Mouse (Mus musculus) cerebellum, postnatal 14 days (tissue): ENCODE measurements at regions not wholly inside any gene's neighbourhood (a gene's known extent, or its start where the extent isn't known, plus 50 kb on each side); places are given as distances from the start of the nearest gene placed in this dataset.

Experiments
- DNase-seq, 2 experiments: peaks; one replicate each; pipeline ENCODE4 v3.0.0; 2021; ENCODE audit warnings: mixed read lengths in 2 of 2

DNA sequence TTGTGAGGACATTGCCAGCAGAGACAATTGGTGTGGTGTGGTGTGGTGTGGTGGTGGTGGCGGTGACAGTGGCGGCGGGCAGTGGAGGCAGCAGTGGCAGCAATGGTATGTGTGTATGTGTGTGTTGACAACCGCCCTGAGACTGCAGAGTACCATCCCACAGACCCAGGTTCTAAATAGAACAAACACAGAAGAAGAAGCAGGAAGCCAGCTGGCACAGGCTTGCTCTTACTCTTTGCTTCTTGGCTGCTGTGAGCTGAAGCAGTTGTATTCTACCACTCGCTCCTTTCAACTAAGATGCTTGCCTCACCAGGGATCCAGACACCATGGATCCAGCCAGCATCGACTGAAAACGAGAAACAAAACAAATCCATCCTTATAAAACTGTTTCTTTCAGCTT lies 334.2 kb downstream of the Adgrl2 start:
- no peak for DNase-seq

- no peak for DNase-seq
These were observed 340.1 kb downstream of the Adgrl2 start for GRCm38 (mm10) chr3:148650241-148650640.

DNA sequence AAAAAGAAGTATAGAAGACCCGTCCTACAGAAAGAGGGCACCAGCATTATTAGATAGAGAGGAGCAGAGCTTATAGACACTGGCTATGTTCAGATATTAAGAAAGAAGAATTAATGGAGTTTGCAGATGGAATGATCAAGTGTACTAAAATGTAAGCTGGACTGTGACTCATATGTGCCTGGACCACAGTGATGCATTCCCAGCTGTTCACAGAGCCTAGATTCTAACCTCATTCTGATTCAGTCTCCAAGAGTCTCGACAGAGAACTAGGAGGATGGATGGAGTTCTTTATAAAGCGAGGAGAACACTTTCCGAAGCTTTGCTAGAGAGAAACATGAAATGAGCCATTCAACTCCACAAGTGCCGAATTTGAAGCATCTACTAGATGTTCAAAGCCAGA lies 345.4 kb downstream of the Adgrl2 start:
- DNase-seq = no peak

DNA sequence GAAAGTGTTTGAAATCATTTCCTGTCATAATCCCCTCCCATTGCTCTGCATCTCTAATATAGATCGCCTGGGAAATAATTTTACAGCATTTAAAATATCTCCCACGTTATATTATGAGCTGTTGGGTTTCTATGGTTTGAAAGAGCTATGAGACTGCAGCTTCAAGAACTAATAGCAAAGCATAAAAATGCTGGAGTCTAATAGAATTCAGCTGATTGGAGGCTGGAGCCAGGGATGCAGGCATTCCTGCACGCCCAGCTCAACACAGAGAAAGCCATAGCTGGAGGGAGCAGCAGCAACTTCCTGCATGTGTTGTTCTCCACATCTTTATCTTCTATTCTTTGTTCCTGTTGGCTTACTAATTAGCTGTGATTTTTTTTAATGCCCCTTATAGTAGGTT lies 348.8 kb downstream of the Adgrl2 start:
- no peak for DNase-seq

DNA sequence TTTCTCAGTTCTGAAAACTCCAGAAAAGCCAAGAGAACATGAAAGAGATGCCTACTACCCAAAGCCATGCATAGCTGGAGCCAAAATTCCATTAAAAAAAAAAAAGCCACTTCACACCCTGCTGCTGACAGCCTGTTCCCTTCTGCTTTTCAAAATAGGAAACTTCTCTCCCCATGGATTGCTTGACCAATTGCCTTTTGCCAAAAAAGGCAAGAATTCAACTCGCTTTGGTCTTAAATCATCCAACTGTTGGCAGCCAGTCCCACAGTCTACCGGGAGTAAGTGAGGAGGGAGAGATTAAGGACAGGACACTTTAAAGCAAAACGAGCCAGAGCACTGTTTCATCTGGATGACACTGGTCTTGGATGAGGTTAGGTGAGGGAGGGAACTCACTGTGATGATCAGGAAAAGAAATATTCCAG lies 349.7 kb downstream of the Adgrl2 start:
- DNase-seq = peak in 1 of 2 experiments; percentile 23

GRCm38 (mm10) chr3:148635101-148635500 lies 355.3 kb downstream of the Adgrl2 start:
- no peak for DNase-seq

DNA sequence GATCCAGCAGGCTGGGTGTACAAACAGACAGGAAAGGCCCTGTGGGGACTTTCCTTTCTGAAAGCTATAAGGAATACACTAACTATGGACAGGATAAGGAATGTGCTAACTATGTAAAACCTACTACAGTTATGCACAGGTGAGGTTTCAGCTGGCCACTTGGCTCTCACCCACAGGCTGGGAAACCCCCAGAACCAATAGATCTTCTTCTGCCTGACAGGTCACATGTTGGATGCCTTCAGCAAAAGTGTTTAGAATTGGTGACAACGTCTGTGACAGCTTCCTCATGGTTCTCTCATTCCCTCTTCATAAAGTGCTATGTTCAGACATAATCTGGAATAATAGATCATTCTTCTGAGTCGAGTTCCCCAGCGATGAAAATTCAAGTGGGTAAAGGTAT lies 356.0 kb downstream of the Adgrl2 start:
- no peak for DNase-seq

DNA sequence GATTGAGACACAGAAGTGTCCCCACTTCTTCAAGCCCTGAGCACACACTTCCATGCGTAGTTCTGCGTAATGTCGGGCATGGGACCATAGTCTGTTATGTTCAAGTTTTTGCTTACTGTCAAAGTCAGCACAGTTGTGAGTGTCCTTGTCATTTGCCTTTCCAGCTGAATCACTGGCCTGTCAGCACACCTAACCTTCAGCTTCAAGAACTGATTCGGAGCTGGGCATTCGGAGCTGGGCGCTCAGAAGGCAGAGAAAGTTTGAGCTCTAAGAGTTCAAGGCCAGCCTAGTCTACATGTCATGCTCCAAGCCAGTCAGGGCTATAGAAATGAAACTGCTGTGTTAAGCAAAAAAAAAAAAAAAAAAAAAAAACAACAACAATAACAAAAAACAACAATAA lies 357.1 kb downstream of the Adgrl2 start:
- no peak for DNase-seq

GRCm38 (mm10) chr3:148632449-148632848 lies 357.9 kb downstream of the Adgrl2 start:
- no peak for DNase-seq

- DNase-seq = no peak
These were observed 358.8 kb downstream of the Adgrl2 start for GRCm38 (mm10) chr3:148631415-148632192.

GRCm38 (mm10) chr3:148630865-148631264 lies 359.5 kb downstream of the Adgrl2 start:
- peak; percentile 20 to 32 for DNase-seq

DNA sequence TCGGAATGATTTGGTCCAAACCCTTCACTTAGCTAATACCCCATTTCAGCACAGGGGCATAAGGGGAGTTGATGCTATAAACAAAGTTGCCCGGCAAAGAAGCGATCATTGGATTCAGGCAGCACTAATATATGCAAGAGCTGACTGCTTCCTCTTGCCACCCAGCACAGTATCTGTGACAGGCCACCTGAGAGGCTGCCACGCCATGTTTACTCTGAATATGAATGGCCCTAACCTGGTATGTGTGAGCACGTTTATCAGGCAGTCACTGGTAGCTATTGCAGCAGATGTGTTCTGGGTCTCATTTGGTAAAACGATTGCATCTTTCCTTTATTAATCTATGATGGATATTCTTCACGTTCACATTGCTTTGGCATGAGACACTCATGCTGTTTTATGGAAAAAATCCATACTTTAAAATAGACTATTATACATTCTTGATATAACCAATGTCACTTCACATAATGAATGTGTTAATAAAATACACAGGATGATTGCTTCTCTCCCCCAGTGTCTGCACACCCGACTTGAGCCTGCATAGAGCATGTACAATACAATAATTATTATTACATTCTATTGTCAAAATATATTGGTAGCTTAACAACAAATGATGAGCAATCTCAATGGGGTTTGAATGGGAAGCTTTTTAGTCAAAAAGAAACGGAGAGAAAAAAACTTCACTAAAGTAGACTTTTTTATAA lies 375.2 kb downstream of the Adgrl2 start:
- DNase-seq = no peak

DNA sequence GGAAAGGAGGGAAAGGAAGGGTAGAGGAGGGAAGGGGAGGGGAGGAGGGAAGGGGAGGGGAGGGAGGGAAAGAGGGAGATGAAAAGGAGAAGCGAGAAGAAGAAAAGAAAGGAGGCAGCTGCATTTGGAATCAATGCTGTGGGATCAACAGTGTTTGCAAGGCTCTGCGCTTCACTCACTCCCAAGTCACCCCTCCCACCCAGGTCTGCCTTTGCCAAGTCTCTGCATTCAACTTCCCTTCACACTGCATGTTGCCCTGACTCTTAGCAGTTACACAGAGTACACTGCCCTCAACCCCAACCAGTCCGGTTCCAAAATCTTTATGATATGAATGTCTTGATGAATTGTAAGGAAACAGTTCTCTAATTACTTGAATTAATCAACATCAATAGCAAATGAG lies 376.9 kb downstream of the Adgrl2 start:
- no peak for DNase-seq

DNA sequence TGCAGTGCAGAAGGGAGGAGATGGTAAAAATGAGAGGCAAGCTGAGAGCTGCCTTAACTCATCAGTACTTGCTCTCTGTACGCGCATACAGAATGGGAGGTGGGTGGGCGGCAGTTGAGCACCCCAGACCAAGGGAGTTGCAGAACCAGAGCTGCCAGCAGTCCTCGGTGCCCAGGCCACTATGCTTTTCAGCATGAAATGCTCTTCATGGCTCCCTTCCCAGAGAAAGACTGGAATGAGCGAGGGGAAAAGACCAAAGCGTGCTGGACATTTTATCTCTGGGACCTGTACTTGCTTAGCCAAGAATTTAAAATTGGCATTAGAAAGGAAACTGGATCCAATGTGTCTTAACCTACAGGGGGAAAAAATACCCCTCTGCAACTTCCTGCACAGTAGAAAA lies 387.1 kb downstream of the Adgrl2 start:
- peak; percentile 16 to 40 for DNase-seq

DNA sequence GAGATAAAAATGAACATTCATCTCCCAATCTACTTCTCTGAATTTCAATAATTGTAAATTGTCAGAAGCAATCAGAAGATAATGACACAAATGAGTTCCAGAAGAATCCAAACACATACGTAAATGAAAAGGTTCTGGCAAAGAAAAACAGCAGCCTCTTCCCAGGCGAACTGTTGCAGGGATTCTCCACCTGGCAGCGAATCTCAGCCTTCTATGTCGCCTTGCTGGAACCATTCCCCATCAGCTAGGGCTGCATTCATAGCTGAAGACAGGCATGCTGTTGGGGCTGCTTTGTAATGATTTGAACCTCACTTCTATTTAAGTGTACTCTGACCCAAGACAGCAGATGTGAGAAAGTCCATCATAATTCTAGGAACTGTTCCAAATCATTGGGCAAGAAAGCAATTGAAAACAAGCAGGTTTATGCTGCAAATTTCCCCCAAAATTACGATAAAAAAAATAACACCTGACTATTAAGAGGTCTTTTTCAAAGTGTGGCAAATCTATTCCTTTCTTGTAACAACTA lies 387.6 kb downstream of the Adgrl2 start:
- peak; percentile 40 to 55 for DNase-seq

DNA sequence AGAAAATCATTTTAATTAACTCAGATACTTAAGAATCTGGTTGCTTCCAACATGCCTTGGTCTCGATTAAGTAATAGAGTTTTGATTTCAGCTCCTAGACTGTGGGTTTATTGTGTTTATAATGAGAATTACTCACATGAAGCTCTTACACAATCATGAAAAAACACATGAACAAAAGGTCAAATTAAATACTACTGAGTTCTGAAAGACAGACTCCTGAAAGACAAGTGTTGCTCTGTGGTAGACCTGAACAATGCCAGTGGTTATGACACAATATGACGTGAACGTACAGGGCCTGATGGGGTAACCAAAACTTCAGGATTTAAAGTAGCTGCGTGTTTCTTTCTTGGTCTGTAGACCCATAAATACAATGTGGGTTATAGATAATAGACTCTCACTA lies 394.8 kb downstream of the Adgrl2 start:
- DNase-seq = no peak

DNA sequence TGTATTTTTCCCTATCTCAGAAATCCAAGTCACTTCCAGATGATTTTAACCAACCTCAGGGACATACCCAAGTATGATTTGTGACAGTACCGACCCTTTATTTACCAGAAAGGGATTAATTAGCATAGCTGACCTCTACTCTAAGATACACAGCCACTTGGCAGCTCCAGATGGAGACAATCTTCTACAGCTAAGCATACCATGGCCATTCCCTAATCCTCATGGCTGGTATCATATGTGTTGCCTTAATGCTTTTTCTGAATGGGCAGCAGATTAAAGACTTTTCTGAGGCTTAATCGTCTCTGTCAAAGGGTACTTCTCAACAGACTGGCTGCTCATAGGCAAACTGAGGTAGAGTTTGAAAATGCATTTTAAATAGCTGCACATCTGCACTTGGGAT lies 400.8 kb downstream of the Adgrl2 start:
- DNase-seq = no peak

GRCm38 (mm10) chr3:148575735-148576134 lies 414.6 kb downstream of the Adgrl2 start:
- no peak for DNase-seq

DNA sequence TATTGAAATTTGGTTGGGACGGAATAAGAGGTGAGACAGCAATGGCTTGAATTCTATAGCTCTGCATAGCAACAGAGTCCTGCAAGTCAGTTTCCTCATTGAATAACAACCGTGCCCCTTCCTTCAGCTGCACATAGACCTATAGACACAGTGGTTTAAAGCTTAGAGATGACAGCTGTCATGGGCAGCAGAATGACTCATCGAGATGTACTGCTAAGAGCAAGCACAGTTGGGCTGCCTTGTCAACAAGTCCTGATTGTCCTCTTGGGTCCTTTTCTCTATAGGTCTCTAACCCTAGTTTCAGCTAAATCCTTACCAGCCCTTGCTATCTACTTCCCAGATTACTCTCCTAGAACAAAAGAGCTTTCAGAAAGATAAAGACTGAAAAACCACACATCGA lies 417.9 kb downstream of the Adgrl2 start:
- DNase-seq = no peak

- DNase-seq = no peak
These were observed 425.6 kb downstream of the Adgrl2 start for GRCm38 (mm10) chr3:148564716-148565115.

- DNase-seq = no peak
These were observed 429.1 kb downstream of the Adgrl2 start for GRCm38 (mm10) chr3:148561211-148561610.

GRCm38 (mm10) chr3:148559752-148560460 lies 430.4 kb downstream of the Adgrl2 start:
- DNase-seq = no peak

- no peak for DNase-seq
These were observed 431.7 kb downstream of the Adgrl2 start for GRCm38 (mm10) chr3:148558592-148559157.
